Mouse (Mus musculus): ENCODE measurements around the gene Cyb5d1.

Cyb5d1 gene

DNA sequence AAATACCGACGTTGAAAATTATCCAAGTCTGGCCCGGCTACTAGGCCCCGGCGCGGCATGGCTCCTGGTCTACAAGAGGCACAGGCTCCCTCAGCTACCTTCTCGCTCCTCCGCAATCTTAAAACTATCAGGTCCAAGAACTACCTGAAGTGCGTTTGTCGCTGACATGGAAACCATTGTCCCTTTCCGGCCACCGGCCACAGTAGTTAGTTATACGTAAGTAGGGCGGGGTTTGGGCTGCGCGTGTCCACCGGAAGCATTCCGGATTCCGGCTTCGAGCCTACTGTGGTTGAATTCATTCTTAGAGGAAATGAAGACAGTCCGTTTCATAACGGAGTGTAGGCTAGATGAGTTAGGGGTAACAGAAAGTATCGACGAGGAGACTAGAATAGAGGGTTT lies at the start of gene Cyb5d1, which contains the start of gene Naa38:
Gene Cyb5d1, minus strand, starts transcription at position 397 of the 399 bp plus-strand sequence.
Gene Naa38, plus strand, starts transcription at position 253 of the 399 bp plus-strand sequence.
- peak; percentile 92 to 94 for DNase-seq

DNA sequence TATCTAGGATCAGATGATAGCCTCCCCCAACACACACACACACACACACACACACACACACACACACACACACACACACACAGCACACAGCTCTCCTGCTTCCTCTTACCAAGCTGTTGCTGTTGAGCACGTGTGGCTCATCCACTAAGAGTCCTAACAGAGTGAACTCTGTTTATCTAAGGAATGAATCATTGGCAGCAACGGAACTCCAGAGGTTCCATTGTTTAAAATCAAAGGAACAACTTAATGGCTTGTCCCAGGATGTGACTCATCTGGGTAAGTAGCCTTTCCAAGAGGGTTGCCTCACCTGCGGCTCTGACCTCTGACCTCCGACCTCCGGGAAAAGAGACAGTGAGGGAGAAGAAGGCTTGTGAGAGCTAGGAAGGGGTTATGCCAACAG lies 47.9 kb upstream of the Cyb5d1 start:
- DNase-seq = peak; percentile 62 to 81

DNA sequence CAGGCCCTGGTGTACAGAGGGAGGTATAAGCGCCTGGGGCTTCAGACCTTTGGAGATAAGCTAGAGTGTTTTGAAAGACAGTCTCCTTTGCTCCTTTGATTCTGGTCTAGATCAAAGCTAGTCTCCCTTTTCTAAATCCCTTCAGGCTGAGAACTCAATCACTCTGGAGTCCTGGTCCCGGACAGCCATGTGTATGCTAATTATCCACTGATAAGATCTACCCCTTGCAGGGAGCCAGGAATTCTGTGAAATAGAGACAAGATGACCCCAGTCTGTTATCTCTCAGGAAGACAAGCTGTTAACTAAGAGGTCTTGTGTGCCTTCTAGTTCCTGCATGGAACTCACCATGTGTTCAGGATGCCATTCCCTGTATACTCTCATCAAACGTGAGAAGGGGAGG lies 41.9 kb upstream of the Cyb5d1 start:
- DNase-seq = no peak

DNA sequence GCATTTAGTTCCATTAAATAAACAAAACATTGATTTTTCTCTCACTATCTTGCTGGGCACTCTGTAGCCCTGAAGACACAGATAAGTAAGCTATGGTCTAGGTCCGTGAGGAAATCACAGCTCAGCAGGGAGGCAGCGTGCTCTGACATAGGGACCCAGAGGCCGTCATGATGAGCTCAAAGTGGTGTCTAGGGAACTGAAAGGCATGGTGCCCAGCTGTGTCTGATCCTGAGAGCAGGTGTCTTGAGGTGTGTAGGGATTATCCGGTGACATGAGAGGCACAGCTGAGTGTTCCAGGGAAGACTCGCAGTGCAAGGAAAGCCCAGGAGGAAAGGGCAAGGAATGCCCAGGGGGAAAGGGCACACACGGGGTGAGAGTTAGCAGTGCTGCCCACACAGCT lies 37.8 kb upstream of the Cyb5d1 start:
- no peak for DNase-seq

DNA sequence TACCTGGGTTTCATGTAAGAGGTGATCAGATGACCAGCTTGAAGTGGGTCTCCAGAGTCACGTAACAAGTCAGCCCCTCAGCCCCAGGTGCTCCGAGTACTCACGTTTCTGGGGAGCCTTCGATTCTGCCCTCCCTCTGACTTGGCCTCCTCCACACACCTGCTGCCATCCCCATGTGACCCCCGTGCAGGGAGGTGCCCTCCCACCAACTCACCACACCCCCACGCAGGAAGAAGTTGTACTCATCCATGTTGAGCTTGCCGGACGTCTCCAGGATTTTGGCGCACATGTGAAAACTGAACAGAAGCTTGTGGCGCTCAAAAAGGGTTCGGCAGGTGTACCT lies 37.2 kb upstream of the Cyb5d1 start:
- peak; percentile 21 to 41 for DNase-seq

GRCm38 (mm10) chr11:69431829-69432639 lies 36.6 kb upstream of the Cyb5d1 start:
- DNase-seq = peak; percentile 80 to 85

- DNase-seq = no peak
Measured at GRCm38 (mm10) chr11:69430631-69431030, 35.2 kb upstream of the Cyb5d1 start.

DNA sequence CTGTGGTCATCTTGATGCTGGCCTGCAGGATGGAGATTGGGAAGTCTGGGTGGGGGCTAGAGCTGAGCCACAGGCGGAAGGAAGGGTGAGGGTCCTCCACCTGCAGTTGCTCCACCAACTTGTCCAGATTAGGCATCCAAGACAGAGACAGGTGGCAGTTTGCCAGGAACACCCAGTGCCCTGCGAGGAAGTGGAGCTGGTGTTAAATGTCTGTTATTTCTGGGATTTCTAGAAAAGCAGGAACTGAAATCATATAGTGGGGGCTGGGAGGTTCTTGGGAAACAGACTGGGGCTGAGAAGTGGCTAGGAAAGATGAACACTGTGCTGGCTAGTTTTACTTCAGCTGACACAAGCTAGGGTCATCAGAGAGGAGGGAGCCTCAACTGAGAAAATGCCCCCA lies 33.9 kb upstream of the Cyb5d1 start:
- DNase-seq = peak in 1 of 2 experiments; percentile 41

DNA sequence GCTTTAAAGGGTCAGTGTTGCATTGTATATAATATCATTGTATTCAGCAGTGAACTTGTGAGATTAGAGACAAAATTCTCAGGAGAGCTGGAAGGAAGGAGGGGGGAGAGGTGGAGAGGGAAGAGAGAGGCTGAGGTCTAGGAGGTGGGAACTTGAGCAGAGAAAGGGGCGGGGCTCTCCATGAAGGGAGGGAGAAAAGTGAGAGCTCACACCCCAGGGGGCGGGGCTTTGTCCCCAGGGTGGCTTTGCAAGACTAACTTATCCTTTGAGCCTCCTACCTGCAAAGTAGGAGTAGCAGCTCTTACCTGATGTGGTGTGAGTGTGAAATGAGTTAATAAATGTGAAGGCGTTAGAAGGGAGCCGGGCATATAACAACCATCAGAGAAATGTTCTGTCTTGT lies 33.3 kb upstream of the Cyb5d1 start:
- DNase-seq = peak; percentile 79 to 86

DNA sequence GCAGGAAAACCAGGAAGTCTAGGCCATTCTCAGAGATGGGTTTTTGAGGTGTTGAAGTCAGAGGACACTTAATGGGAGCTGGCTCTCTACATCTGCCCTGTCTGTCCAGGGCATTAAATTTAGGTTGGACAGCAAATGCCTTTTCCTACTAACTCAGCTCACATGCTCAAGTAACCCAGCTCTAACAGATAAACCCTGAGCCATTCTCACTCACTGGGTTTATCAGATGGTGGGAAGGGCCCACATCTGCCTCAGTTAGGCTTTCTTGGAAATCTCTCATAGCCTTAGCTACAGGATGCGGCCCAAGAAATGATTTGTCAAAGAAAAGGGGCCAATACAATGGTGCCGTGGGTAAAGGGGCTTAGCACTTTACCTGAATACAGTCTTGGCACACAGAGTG lies 30.8 kb upstream of the Cyb5d1 start:
- DNase-seq = no peak

GRCm38 (mm10) chr11:69423885-69424284 lies 28.5 kb upstream of the Cyb5d1 start:
- no peak for DNase-seq

DNA sequence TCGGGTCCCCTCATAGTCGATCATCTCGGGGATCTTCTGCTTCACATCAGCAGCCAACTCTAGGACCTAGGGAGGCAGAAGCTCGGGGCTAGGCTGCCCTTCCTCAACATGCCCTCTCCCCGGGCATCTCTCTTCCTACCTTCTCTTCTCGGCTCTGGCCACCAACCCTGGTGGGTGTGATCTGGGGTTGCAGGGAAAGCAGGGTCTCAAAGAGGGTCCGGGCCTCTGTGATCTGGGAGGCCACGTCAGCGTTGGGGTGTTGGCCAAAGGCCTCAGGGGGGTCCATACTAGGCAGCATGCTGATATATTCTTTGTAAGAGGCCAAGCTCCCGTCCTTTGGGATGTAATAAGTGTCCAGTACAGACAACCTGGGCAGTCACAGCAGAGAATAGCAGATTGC lies 27.4 kb upstream of the Cyb5d1 start:
- DNase-seq = no peak

- no peak for DNase-seq
Measured at GRCm38 (mm10) chr11:69421131-69421977, 25.9 kb upstream of the Cyb5d1 start.

DNA sequence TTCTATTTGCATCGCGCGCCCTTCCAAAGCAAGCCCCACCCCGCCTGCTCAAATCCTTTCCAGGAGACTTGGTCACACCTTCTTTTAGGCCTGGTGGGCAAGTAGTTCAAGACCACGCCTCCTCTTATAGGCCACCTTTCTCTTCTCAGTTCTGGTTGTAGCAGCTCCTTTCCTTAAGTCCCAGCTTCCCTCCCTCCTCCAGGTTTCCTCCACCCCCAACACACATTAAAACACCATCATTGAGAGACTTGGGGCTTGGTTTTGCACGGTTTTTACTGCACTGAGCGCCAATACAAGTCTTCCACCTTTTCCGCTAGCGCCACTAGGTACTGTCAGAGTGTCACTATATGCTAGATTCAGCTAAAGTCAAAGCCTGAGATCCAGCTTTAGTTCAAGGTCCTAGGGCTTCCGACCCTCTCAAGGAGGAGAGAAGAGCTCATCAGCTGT lies 25.1 kb upstream of the Cyb5d1 start:
- peak in 1 of 2 experiments; percentile 66 for DNase-seq

- peak; percentile 70 for DNase-seq
Measured at GRCm38 (mm10) chr11:69419813-69420553, 24.6 kb upstream of the Cyb5d1 start.

- peak in 1 of 2 experiments; percentile 48 for DNase-seq
Measured at GRCm38 (mm10) chr11:69419443-69419812, 24.0 kb upstream of the Cyb5d1 start.

DNA sequence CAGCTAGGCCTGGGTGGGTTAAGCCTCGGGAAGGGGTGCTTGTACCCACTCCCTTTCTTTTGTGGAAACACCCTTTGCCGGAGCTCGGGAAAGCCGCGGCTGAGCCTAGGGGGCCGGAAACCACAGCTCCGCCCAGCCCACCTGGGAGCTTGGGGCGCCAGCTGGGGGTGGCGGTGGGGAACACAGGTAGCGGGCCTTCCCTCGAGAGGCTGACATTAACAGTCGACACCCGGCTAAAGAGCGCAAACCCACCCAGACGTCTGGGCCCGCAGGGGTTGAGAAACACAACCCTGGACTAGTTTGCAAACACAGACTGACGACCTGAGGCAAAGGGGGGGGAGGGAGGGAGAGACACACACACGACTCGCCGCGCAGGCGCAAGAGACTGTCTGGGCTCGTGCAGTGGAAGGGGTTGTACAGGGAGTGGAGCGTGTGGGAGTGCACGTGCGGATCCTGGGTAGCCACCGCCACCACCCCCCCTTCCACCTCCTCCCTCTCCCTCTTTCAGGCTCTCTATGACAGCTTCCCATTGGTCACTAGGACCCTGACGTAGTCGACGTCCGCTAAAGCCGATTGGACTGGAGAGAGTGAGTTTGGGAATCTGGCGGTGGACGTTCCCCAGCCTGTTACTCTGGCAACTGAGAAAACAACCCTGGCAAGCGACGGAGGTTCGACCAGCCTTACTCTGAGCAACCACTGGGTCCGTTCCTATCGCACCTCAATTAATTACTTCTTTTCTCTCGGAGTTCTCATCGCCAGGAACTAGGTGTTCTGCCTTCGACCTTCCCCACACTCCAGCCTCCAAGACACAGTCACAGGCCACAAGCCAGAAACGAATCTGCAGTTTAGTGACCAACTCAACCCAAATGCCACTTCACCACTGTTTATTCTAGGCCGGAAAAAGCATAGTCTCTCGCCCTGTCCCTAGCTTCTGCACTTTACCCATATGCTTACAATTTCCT lies 23.3 kb upstream of the Cyb5d1 start:
- peak; percentile 95 to 97 for DNase-seq

DNA sequence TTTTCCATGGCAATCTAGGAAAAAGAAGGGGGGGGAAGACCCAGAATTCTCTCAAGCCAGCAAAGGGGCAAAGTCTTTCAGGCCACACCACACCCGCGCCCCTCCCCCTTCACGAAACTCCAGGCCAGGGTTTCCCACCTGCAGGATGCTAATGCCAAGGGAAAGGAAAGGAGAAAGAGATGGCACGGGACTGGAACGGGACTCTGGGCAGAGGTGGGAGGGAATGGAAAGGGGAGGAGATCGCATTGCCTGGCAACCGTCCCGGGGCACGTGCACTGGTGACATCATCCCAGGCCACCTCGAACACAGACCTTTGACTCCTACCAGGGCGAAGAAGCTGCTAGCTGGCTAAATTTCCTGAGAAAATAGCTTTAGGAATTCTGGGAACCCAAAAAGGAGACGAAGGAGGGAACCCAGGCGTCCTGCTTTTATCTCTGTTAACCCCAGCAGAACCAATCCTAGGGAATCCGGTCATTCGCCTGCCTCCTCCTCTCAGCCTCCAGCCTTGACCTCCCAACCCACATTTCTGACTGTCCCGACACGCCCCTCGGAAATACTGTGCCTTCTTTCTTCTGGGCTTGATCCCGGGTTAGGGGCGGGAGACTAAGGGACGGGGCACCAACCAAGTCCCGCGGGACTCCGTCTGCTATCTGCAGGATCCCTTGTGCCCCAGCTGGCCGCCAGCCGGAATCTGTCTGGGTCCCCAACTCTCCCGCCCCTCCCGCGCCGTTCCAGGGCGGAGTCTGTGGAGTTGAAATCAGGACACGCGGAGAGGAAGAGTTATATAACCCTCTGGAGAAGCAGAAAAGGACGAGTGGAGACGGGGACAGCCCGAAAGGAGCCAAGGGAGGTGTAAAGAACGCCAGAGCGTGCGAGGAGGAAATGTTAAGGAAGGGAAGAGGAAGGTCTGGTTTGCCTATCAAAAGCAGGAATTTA lies 22.3 kb upstream of the Cyb5d1 start:
- DNase-seq = peak; percentile 95 to 96

- no peak for DNase-seq
Measured at GRCm38 (mm10) chr11:69416921-69417448, 21.6 kb upstream of the Cyb5d1 start.

- no peak for DNase-seq
Measured at GRCm38 (mm10) chr11:69416509-69416908, 21.1 kb upstream of the Cyb5d1 start.

All from lung, adult 18-20 months (tissue).